Mouse (Mus musculus) heart, adult 2 months (tissue): ENCODE data around the gene Sf3a3.

Experiments
- CTCF ChIP-seq: fragments of 200-600 bp; IDR thresholded peaks from 2 replicates; pipeline ENCODE4 v1.8.1; 2022; ENCODE audit warnings: antibody characterized with exemption, mild to moderate bottlenecking, moderate library complexity
- EP300 ChIP-seq: fragments of 200-500 bp; IDR thresholded peaks from 2 replicates; pipeline ENCODE4 v1.6.1; 2011; ENCODE audit warnings: low read depth, low read length, control low read depth; ENCODE audit not compliant: insufficient read depth
- POLR2A ChIP-seq: fragments of 200-500 bp; IDR thresholded peaks from 2 replicates; pipeline ENCODE4 v1.6.1; 2011; ENCODE audit warnings: mild to moderate bottlenecking, low read depth, low read length, control low read depth; ENCODE audit not compliant: insufficient read depth

GRCm38 (mm10) chr4:124765802-124766565, 51.4 kb downstream of the Sf3a3 start:
- TF ChIP-seq EP300, result no peak
- TF ChIP-seq CTCF, result no peak
- TF ChIP-seq POLR2A, result no peak
